Mouse (Mus musculus): ENCODE measurements at regions not wholly inside any gene's neighbourhood (a gene's known extent, or its start where the extent isn't known, plus 50 kb on each side); places are given as distances from the start of the nearest gene placed in this dataset.

- TF ChIP-seq GATA1 (IDR thresholded peaks at IDR 0.05; ENCODE audit: borderline replicate concordance, low read length) (no peak), FLI1 (IDR thresholded peaks at IDR 0.05; ENCODE audit: low read length) (no peak)
Observed at GRCm38 (mm10) chr10:66717909-66718308, 378.0 kb upstream of the Jmjd1c start.
